8 mouse cellular contexts compared by ENCODE assay signal in genomic region chr4:25800284-25800616, GRCm38 (mm10). TPM values are rescaled to one million over a fixed set of nuclear protein-coding genes. Genes with fewer than 3 reads are reported as not detected.
DNase-seq lines count a peak whose midpoint lies in the region; ATAC-seq and TF ChIP-seq lines count a peak whose summit lies in the region.

No protein-coding gene starts in this region.

- TF ChIP-seq CTCF in midbrain, postnatal 0 days (IDR thresholded peaks at IDR 0.05): no peak

- WGBS in heart, embryonic 16.5 days: 3% methylated on average over 5 of the region's 5 CpGs
- 4% methylated on average over 5 of the region's 5 CpGs for WGBS in forebrain, embryonic 10.5 days
- WGBS in kidney, embryonic 14.5 days: 4% methylated on average over 5 of the region's 5 CpGs
- 2% methylated on average over 5 of the region's 5 CpGs for WGBS in midbrain, postnatal 0 days

- H3K9ac ChIP-seq in heart, embryonic 16.5 days (ENCODE audit: low read length): no peak overlapping the region
- H3K9ac ChIP-seq in kidney, embryonic 14.5 days (ENCODE audit: low read depth, low read length): no peak overlapping the region
- peak overlapping the region; percentile 79 for H3K9ac ChIP-seq in midbrain, postnatal 0 days (replicated peaks; ENCODE audit: low read length, poor library complexity, severe bottlenecking)

- H3K9me3 ChIP-seq in heart, embryonic 16.5 days (replicated peaks; ENCODE audit: control insufficient read depth, low read length): no peaks in the 10 kb centered on the region
- no peaks in the 10 kb centered on the region for H3K9me3 ChIP-seq in forebrain, embryonic 10.5 days
- H3K9me3 ChIP-seq in kidney, embryonic 14.5 days (ENCODE audit: control insufficient read depth, low read length): no peaks in the 10 kb centered on the region
- no peaks in the 10 kb centered on the region for H3K9me3 ChIP-seq in midbrain, postnatal 0 days (ENCODE audit: low read length)

- H3K4me3 ChIP-seq in heart, embryonic 16.5 days (ENCODE audit: low read length): peak overlapping the region; percentile 55
- H3K4me3 ChIP-seq in forebrain, embryonic 10.5 days: peak overlapping the region; percentile 75
- peak overlapping the region; percentile 53 for H3K4me3 ChIP-seq in kidney, embryonic 14.5 days (ENCODE audit: low read length)
- peak overlapping the region; percentile 75 for H3K4me3 ChIP-seq in midbrain, postnatal 0 days (ENCODE audit: low read depth, low read length)

- peak overlapping the region; percentile 87 for H3K4me2 ChIP-seq in heart, embryonic 16.5 days (ENCODE audit: low read depth, low read length)
- peak overlapping the region; percentile 91 for H3K4me2 ChIP-seq in kidney, embryonic 14.5 days (replicated peaks; ENCODE audit: low read depth, low read length)
- peak overlapping the region; percentile 68 for H3K4me2 ChIP-seq in midbrain, postnatal 0 days (ENCODE audit: low read depth, low read length, poor library complexity, severe bottlenecking)

- no peaks in the 10 kb centered on the region for H3K4me1 ChIP-seq in heart, embryonic 16.5 days (ENCODE audit: control insufficient read depth, insufficient read depth, low read length)
- H3K4me1 ChIP-seq in forebrain, embryonic 10.5 days: peaks cover 33% of the 10 kb centered on the region
- no peaks in the 10 kb centered on the region for H3K4me1 ChIP-seq in kidney, embryonic 14.5 days (ENCODE audit: control insufficient read depth, insufficient read depth, low read length)
- 0 out of 2 replicates have a peak, but pooled peaks cover 2% of the 10 kb centered on the region for H3K4me1 ChIP-seq in midbrain, postnatal 0 days (ENCODE audit: insufficient read depth, low read length)

- peaks cover 13% of the 10 kb centered on the region for H3K27me3 ChIP-seq in heart, embryonic 16.5 days (ENCODE audit: control insufficient read depth, insufficient read depth, low read length)
- peaks cover 35% of the 10 kb centered on the region for H3K27me3 ChIP-seq in forebrain, embryonic 10.5 days (ENCODE audit: poor library complexity, severe bottlenecking)
- peaks cover 13% of the 10 kb centered on the region for H3K27me3 ChIP-seq in kidney, embryonic 14.5 days (ENCODE audit: control insufficient read depth, insufficient read depth, low read length)
- no peaks in the 10 kb centered on the region for H3K27me3 ChIP-seq in midbrain, postnatal 0 days (ENCODE audit: insufficient read depth, low read length)

- intact Hi-C loops in heart, postnatal 36 days (cut with DNase I): no loop called here

- DNase-seq in heart, postnatal 36 days: no peak
- DNase-seq in forebrain, embryonic 10.5 days (ENCODE audit: extremely low spot score, low spot score): no peak
- no peak for DNase-seq in midbrain, postnatal 0 days (ENCODE audit: low spot score)
- DNase-seq in layer of hippocampus, adult 9-10 months (ENCODE audit: low spot score): no peak
- no peak for DNase-seq in layer of hippocampus, postnatal 36 days
- no peak for DNase-seq in yolk sac, embryonic 10.5 days (ENCODE audit: low spot score)

- no peak overlapping the region for H3K27ac ChIP-seq in heart, embryonic 16.5 days (ENCODE audit: low read length)
- H3K27ac ChIP-seq in forebrain, embryonic 10.5 days: peak overlapping the region; percentile 96
- no peak overlapping the region for H3K27ac ChIP-seq in kidney, embryonic 14.5 days (ENCODE audit: low read depth, low read length)
- H3K27ac ChIP-seq in midbrain, postnatal 0 days (ENCODE audit: low read depth, low read length): peak overlapping the region; percentile 94

- no peaks in the 10 kb centered on the region for H3K36me3 ChIP-seq in heart, embryonic 16.5 days (ENCODE audit: control insufficient read depth, insufficient read depth)
- H3K36me3 ChIP-seq in forebrain, embryonic 10.5 days (replicated peaks): no peaks in the 10 kb centered on the region
- no peaks in the 10 kb centered on the region for H3K36me3 ChIP-seq in kidney, embryonic 14.5 days (ENCODE audit: control insufficient read depth, insufficient read depth, low read length)
- H3K36me3 ChIP-seq in midbrain, postnatal 0 days (ENCODE audit: insufficient read depth, low read length): no peaks in the 10 kb centered on the region

- ATAC-seq in heart, embryonic 16.5 days (replicated peaks; ENCODE audit: extremely low read depth, insufficient read depth, low FRiP score): no peak
- no peak for ATAC-seq in kidney, embryonic 14.5 days (ENCODE audit: low FRiP score, low TSS enrichment)
- no peak; the same call in 1 of the 2 replicates for ATAC-seq in midbrain, postnatal 0 days (ENCODE audit: low FRiP score)

RNA-seq across cellular contexts. Expression of gene Fut9, which starts 0.2 kb away (rescaled TPM):
- 0.03 and 0.12 TPM in 2 replicates for polyA plus RNA-seq in heart, embryonic 16.5 days (2015; fragmentation: Nextera tagmentation; extraction: Ambion mirVana)
- not detected for total RNA-seq in heart, postnatal 36 days (2021)
- 6.3 and 7.1 TPM in 2 replicates for polyA plus RNA-seq in forebrain, embryonic 10.5 days (2016; fragmentation: Nextera tagmentation; extraction: Ambion mirVana)
- polyA plus RNA-seq in kidney, embryonic 14.5 days (2014; fragmentation: Nextera tagmentation; extraction: Ambion mirVana): 4.3 and 5.9 TPM in 2 replicates
- total RNA-seq in midbrain, postnatal 0 days (2014; rRNA removed): 44.5 and 57.1 TPM in 2 replicates
- polyA plus RNA-seq in midbrain, postnatal 0 days (2015; fragmentation: Nextera tagmentation; extraction: Ambion mirVana): 18.7 and 21.7 TPM in 2 replicates
- 10 to 100 TPM; 51.1 to 52.5 TPM for total RNA-seq in layer of hippocampus, postnatal 36 days (2021)

Comparison
In these comparisons a context has a peak if more than half of its experiments do, and no peak if none do; other contexts are left out.
1. H3K27ac ChIP-seq: peak in forebrain, embryonic 10.5 days (single experiment) and midbrain, postnatal 0 days (single experiment); none in heart, embryonic 16.5 days (single experiment) and kidney, embryonic 14.5 days (single experiment).
2. Peak in every context shown above with its lines, with median percentiles within 50 percentile points of each other: H3K4me2 ChIP-seq and H3K4me3 ChIP-seq.